Mouse (Mus musculus) hindbrain, embryonic 11.5 days (tissue): ENCODE measurements around the gene Cwc27. TPM values are rescaled to one million over a fixed set of nuclear protein-coding genes. Genes with fewer than 3 reads are reported as not detected.

ENCODE experiments used
- ATAC-seq: fragments of 200-750 bp; cut with Nextera tagmentation; 2 replicates; pipeline ENCODE4 v1.8.0; 2017; ENCODE audit warnings: mild to moderate bottlenecking, moderate TSS enrichment, moderate library complexity; ENCODE audit not compliant: low FRiP score
- DNase-seq: peaks from one replicate; pipeline ENCODE4 v3.0.0-alpha.2; 2015; ENCODE audit warnings: low spot score
- H3K27ac ChIP-seq: fragments of 300-500 bp; sonication (generic); 2 replicates; pipeline ENCODE4 v1.5.1; 2014; ENCODE audit warnings: mild to moderate bottlenecking, low read depth, low read length
- H3K27me3 ChIP-seq: fragments of 300-500 bp; sonication (generic); 2 replicates; pipeline ENCODE4 v1.6.1; 2014; ENCODE audit warnings: mild to moderate bottlenecking, low read length, moderate library complexity, mixed read lengths; ENCODE audit not compliant: control insufficient read depth, insufficient read depth
- H3K36me3 ChIP-seq: fragments of 300-500 bp; sonication (generic); 2 replicates; pipeline ENCODE4 v1.6.1; 2014; ENCODE audit warnings: mild to moderate bottlenecking, low read length, moderate library complexity, mixed read lengths; ENCODE audit not compliant: control insufficient read depth, insufficient read depth
- H3K4me1 ChIP-seq: fragments of 300-500 bp; sonication (generic); replicated peaks from 2 replicates; pipeline ENCODE4 v1.6.1; 2014; ENCODE audit warnings: low read length, mixed read lengths; ENCODE audit not compliant: control insufficient read depth, insufficient read depth
- H3K4me2 ChIP-seq: fragments of 300-500 bp; sonication (generic); replicated peaks from 2 replicates; pipeline ENCODE4 v1.6.1; 2014; ENCODE audit warnings: mild to moderate bottlenecking, low read depth, low read length
- H3K4me3 ChIP-seq: fragments of 300-500 bp; sonication (generic); 2 replicates; pipeline ENCODE4 v1.5.1; 2014; ENCODE audit warnings: low read depth, low read length
- H3K9ac ChIP-seq: fragments of 300-500 bp; sonication (generic); 2 replicates; pipeline ENCODE4 v1.6.1; 2014; ENCODE audit warnings: low read depth, low read length
- H3K9me3 ChIP-seq: fragments of 300-500 bp; sonication (generic); 2 replicates; pipeline ENCODE4 v1.6.1; 2016; ENCODE audit warnings: low read length; ENCODE audit not compliant: control insufficient read depth
- WGBS: fragments of 180-500 bp; shearing (Covaris S2); extraction: QIAGEN DNeasy Blood & Tissue Kit; methylation state at CpG from one replicate; pipeline ENCODE4 v1.1.7; 2014; 5-methylcytosine and 5-hydroxymethylcytosine counted together
- polyA plus RNA-seq: library from polyadenylated mRNA; unstranded; fragments of >200 nt; fragmentation: Nextera tagmentation; extraction: Ambion mirVana; gene quantifications from 2 replicates; pipeline ENCODE4 v1.2.1, GENCODE M21; 2014

The Cwc27 gene
- polyA plus RNA-seq, 1 experiment from 2014 or later: 33.5 TPM

- H3K4me1 ChIP-seq: no peaks in the 10 kb centered on the region
- no peak overlapping the region for H3K27ac ChIP-seq
- no peak overlapping the region for H3K4me2 ChIP-seq
- no peaks in the 10 kb centered on the region for H3K36me3 ChIP-seq
- H3K27me3 ChIP-seq: no peaks in the 10 kb centered on the region
- ATAC-seq (peak; percentile 35; the same call in 1 of the 2 replicates), DNase-seq (no peak)
- no peaks in the 10 kb centered on the region for H3K9me3 ChIP-seq
- H3K9ac ChIP-seq: no peak overlapping the region
- H3K4me3 ChIP-seq: no peak overlapping the region
- WGBS: 76% methylated on average over 18 of the region's 18 CpGs
Measured at GRCm38 (mm10) chr13:104615999-104616810, 200.7 kb downstream of the Cwc27 start.

GRCm38 (mm10) chr13:104615111-104615510 lies 201.8 kb downstream of the Cwc27 start:
- Histone ChIP-seq H3K4me1 (no peaks in the 10 kb centered on the region), H3K9ac (no peak overlapping the region), H3K27ac (no peak overlapping the region), H3K27me3 (no peaks in the 10 kb centered on the region), H3K4me2 (no peak overlapping the region), H3K36me3 (no peaks in the 10 kb centered on the region), H3K9me3 (no peaks in the 10 kb centered on the region), H3K4me3 (no peak overlapping the region)
- DNase-seq: no peak
- ATAC-seq: no peak; the same call in 1 of the 2 replicates
- 95% methylated on average over 7 of the region's 7 CpGs for WGBS

- H3K36me3 ChIP-seq: no peaks in the 10 kb centered on the region
- no peak overlapping the region for H3K9ac ChIP-seq
- no peaks in the 10 kb centered on the region for H3K4me1 ChIP-seq
- H3K27ac ChIP-seq: no peak overlapping the region
- H3K9me3 ChIP-seq: no peaks in the 10 kb centered on the region
- ATAC-seq (no peak), DNase-seq (no peak)
- H3K4me2 ChIP-seq: no peak overlapping the region
- no peaks in the 10 kb centered on the region for H3K27me3 ChIP-seq
- no peak overlapping the region for H3K4me3 ChIP-seq
- 95% methylated on average over 4 of the region's 4 CpGs for WGBS
Measured at GRCm38 (mm10) chr13:104611296-104611695, 205.6 kb downstream of the Cwc27 start.

GRCm38 (mm10) chr13:104610210-104611111 lies 206.5 kb downstream of the Cwc27 start:
- Histone ChIP-seq H3K36me3 (no peaks in the 10 kb centered on the region), H3K27me3 (no peaks in the 10 kb centered on the region), H3K4me1 (no peaks in the 10 kb centered on the region), H3K4me3 (no peak overlapping the region), H3K27ac (no peak overlapping the region), H3K9ac (no peak overlapping the region), H3K9me3 (no peaks in the 10 kb centered on the region), H3K4me2 (no peak overlapping the region)
- 86% methylated on average over 22 of the region's 22 CpGs for WGBS
- DNase-seq (no peak), ATAC-seq (no peak)

GRCm38 (mm10) chr13:104608516-104608915 lies 208.4 kb downstream of the Cwc27 start:
- WGBS: 75% methylated on average over 18 of the region's 18 CpGs
- no peaks in the 10 kb centered on the region for H3K27me3 ChIP-seq
- no peak overlapping the region for H3K27ac ChIP-seq
- H3K36me3 ChIP-seq: no peaks in the 10 kb centered on the region
- DNase-seq (no peak), ATAC-seq (no peak)
- H3K4me1 ChIP-seq: no peaks in the 10 kb centered on the region
- no peaks in the 10 kb centered on the region for H3K9me3 ChIP-seq
- H3K4me3 ChIP-seq: no peak overlapping the region
- H3K4me2 ChIP-seq: no peak overlapping the region
- no peak overlapping the region for H3K9ac ChIP-seq

GRCm38 (mm10) chr13:104606786-104607580 lies 210.0 kb downstream of the Cwc27 start:
- Histone ChIP-seq H3K27me3 (no peaks in the 10 kb centered on the region), H3K4me3 (no peak overlapping the region)
- 71% methylated on average over 14 of the region's 14 CpGs for WGBS

GRCm38 (mm10) chr13:104605111-104605510 lies 211.8 kb downstream of the Cwc27 start:
- Histone ChIP-seq H3K27me3 (no peaks in the 10 kb centered on the region), H3K27ac (no peak overlapping the region), H3K4me1 (no peaks in the 10 kb centered on the region), H3K9ac (no peak overlapping the region), H3K36me3 (no peaks in the 10 kb centered on the region), H3K9me3 (no peaks in the 10 kb centered on the region), H3K4me2 (no peak overlapping the region), H3K4me3 (no peak overlapping the region)
- 94% methylated on average over 2 of the region's 2 CpGs for WGBS
- no peak for DNase-seq
- ATAC-seq: no peak

More at GRCm38 (mm10) chr13:104606786-104607580, 210.0 kb downstream of the Cwc27 start:
- no peak for DNase-seq
- H3K27ac ChIP-seq: no peak overlapping the region
- H3K4me1 ChIP-seq: no peaks in the 10 kb centered on the region
- H3K9ac ChIP-seq: no peak overlapping the region
- no peak for ATAC-seq
- H3K9me3 ChIP-seq: no peaks in the 10 kb centered on the region
- H3K36me3 ChIP-seq: no peaks in the 10 kb centered on the region
- H3K4me2 ChIP-seq: no peak overlapping the region

- Histone ChIP-seq H3K9ac (no peak overlapping the region), H3K4me2 (no peak overlapping the region), H3K4me1 (no peaks in the 10 kb centered on the region), H3K9me3 (no peaks in the 10 kb centered on the region), H3K27me3 (no peaks in the 10 kb centered on the region), H3K27ac (no peak overlapping the region), H3K4me3 (no peak overlapping the region), H3K36me3 (no peaks in the 10 kb centered on the region)
- WGBS: 90% methylated on average over 6 of the region's 6 CpGs
- DNase-seq (no peak), ATAC-seq (no peak)
Measured at GRCm38 (mm10) chr13:104602197-104602596, 214.7 kb downstream of the Cwc27 start.
